Mouse (Mus musculus): ENCODE results near the gene Polr2a. TPM values are rescaled to one million over a fixed set of nuclear protein-coding genes. Genes with fewer than 3 reads are reported as not detected.

The Polr2a gene
- polyA plus RNA-seq, 1 experiment from 2014 or later: 32.2 TPM

DNA sequence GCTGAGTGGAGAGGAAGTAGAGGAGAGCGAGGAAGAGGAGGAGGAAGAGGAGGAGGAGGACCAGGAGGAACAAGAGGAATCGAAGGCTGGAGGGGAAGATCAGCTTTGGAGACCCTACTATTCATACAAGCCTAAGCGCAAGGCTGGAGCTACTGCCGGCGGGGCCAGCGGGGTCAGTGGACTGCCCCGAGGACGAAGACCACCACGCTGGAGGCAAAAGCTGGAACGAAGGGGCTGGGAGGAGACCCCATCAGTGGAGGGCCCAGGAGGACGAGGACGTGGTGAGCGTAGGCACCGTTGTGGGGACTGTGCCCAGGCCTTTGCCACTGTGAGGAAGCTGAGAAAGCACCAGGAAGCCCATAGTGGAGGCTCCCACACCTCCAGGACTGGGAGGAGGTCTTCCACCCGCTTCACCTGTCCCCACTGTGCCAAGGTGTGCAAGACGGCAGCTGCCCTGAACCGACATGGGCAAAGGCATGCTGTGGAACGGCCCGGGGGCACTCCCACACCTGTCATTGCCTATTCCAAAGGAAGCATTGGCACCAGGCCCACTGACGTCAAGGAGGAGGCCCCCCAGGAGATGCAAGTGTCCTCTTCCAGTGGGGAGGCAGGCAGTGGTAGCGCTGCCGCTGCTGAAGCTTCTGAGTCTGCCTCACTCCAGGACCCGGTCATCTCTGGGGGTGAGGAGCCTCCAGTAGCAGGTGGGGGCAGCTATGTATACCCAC lies 20.0 kb upstream of the Polr2a start:
- Histone ChIP-seq H3K9ac (no peak overlapping the region), H3K4me2 (replicated peaks) (no peak overlapping the region), H3K9me3 (replicated peaks) (no peaks in the 10 kb centered on the region), H3K27ac (no peak overlapping the region), H3K36me3 (peaks cover 11% of the 10 kb centered on the region; the same call in 1 of the 2 replicates), H3K4me3 (no peak overlapping the region), H3K27me3 (peaks cover 31% of the 10 kb centered on the region), H3K4me1 (peaks cover 10% of the 10 kb centered on the region; the same call in 1 of the 2 replicates)
- ATAC-seq (ENCODE audit: low FRiP score): no peak
- WGBS: 71% methylated on average over 23 of the region's 23 CpGs

DNA sequence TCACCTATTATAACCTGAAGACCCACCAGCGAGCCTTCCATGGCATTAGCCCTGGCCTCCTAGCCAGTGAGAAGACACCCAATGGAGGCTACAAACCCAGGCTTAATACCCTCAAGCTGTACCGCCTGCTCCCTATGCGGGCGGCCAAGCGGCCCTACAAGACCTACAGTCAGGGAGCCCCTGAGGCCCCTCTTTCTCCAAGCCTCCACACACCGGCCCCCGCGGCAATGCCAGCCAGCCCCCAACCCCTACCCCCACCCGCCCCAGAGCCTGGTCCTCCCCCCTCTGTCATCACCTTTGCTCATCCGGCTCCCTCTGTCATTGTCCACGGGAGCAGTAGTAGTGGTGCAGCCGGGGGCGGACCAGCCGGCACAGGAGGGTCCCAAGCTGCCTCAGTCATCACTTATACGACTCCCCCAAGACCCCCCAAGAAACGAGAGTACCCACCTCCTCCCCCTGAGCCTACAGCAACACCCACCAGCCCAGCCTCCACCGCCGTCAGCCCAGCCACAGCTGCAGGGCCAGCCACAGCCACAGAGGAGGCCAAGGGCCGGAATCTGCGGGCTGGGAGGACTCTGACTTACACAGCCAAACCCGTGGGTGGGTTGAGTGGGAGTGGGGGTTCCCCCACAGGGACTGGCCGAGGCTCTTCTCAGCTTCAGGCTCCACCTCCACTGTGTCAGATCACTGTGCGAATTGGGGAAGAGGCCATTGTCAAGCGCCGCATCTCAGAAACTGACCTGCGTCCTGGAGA lies 19.2 kb upstream of the Polr2a start:
- no peak overlapping the region for H3K4me3 ChIP-seq
- no peak for ATAC-seq (ENCODE audit: low FRiP score)
- peaks cover 31% of the 10 kb centered on the region for H3K27me3 ChIP-seq
- no peak overlapping the region for H3K27ac ChIP-seq
- WGBS: 63% methylated on average over 25 of the region's 26 CpGs
- H3K4me2 ChIP-seq (replicated peaks): no peak overlapping the region
- peaks cover 11% of the 10 kb centered on the region; the same call in 1 of the 2 replicates for H3K36me3 ChIP-seq
- peaks cover 10% of the 10 kb centered on the region; the same call in 1 of the 2 replicates for H3K4me1 ChIP-seq
- H3K9ac ChIP-seq: no peak overlapping the region
- no peaks in the 10 kb centered on the region for H3K9me3 ChIP-seq (replicated peaks)

DNA sequence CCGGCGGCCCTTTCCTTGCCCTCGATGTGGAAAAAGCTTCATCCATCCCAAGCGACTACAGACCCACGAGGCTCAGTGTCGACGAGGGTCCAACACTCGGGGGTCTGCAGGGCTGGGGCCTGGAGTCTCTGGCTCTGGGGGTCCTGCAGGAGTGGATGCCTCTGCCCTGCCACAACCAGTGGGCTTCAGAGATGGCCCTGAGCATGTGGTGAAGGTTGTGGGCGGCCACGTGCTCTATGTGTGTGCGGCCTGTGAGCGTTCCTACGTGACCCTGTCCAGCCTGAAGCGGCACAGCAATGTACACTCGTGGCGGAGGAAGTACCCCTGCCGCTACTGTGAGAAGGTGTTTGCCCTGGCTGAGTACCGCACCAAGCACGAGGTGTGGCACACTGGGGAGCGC lies 18.1 kb upstream of the Polr2a start:
- no peak overlapping the region for H3K4me2 ChIP-seq (replicated peaks)
- ATAC-seq (ENCODE audit: low FRiP score): no peak
- H3K9ac ChIP-seq: no peak overlapping the region
- no peaks in the 10 kb centered on the region for H3K9me3 ChIP-seq (replicated peaks)
- 82% methylated on average over 20 of the region's 20 CpGs for WGBS
- no peak overlapping the region for H3K4me3 ChIP-seq
- H3K4me1 ChIP-seq: peaks cover 7% of the 10 kb centered on the region; the same call in 1 of the 2 replicates
- peaks cover 31% of the 10 kb centered on the region for H3K27me3 ChIP-seq
- H3K27ac ChIP-seq: no peak overlapping the region
- H3K36me3 ChIP-seq: peaks cover 11% of the 10 kb centered on the region; the same call in 1 of the 2 replicates

DNA sequence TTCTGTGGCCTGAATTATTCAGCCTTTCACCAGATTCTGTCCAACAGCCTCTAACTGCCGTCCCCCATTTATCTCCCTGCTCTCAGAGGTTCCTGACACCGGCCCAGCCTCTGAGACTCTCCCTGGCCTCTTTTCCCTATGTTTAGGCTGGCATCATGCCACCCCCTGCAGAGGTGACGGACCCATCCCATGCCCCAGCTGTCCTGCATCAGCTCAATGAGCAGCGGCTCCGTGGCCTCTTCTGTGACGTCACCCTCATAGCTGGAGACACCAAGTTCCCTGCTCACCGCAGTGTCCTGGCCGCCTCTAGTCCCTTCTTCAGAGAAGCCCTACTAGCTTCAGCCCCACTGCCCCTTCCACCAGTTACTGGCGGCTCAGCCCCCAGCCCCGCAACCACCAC lies 17.3 kb upstream of the Polr2a start:
- H3K27me3 ChIP-seq: peaks cover 29% of the 10 kb centered on the region
- no peak overlapping the region for H3K4me3 ChIP-seq
- WGBS: 72% methylated on average over 10 of the region's 10 CpGs
- H3K36me3 ChIP-seq: peaks cover 11% of the 10 kb centered on the region; the same call in 1 of the 2 replicates
- ATAC-seq (ENCODE audit: low FRiP score): no peak
- H3K9ac ChIP-seq: no peak overlapping the region
- no peak overlapping the region for H3K27ac ChIP-seq
- H3K9me3 ChIP-seq (replicated peaks): no peaks in the 10 kb centered on the region
- peaks cover 7% of the 10 kb centered on the region; the same call in 1 of the 2 replicates for H3K4me1 ChIP-seq
- no peak overlapping the region for H3K4me2 ChIP-seq (replicated peaks)

DNA sequence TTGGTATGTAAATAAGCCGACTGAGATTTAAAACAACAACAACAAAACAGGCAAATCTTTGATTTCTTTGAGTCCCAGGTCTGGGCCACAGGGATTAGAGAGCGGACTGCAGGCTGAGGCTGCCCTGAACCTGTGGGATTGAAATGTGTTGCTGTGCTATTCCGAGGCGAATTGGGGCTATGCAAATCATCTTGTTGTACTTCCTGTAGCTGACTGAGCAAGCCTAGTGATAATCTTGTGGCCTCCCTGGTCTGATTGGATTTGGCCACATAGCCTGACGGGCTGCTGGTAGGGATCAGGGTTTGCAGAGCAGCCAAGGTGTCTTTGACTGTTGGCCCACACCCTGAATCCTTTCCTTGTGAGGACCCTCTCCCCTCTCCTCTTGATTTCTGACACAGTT lies 16.5 kb upstream of the Polr2a start:
- ATAC-seq (ENCODE audit: low FRiP score): no peak

DNA sequence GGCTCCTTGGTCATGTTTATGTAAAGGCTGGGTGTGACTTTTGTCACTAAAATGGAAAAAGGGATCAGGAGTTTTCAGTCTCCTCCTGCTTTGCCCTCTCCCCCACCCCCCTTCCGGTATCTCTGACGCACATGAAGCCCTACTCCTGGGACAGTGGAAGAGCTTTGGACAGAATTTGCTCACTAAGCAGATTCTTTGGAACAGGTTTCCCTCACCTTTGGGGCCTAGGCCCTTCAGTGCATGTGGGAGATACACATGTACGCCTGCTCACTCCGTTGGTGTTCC lies 9.1 kb upstream of the Polr2a start:
- no peak overlapping the region for H3K4me3 ChIP-seq
- no peak overlapping the region for H3K27ac ChIP-seq
- no peak overlapping the region for H3K9ac ChIP-seq
- no peaks in the 10 kb centered on the region for H3K36me3 ChIP-seq
- WGBS: 70% methylated on average over 4 of the region's 4 CpGs
- H3K4me2 ChIP-seq (replicated peaks): peak overlapping the region; percentile 81
- H3K27me3 ChIP-seq: no peaks in the 10 kb centered on the region
- peaks cover 23% of the 10 kb centered on the region for H3K4me1 ChIP-seq
- no peaks in the 10 kb centered on the region for H3K9me3 ChIP-seq (replicated peaks)
- ATAC-seq (ENCODE audit: low FRiP score): no peak

More for the DNA sequence above, 16.5 kb upstream of the Polr2a start:
- Histone ChIP-seq H3K36me3 (peaks cover 11% of the 10 kb centered on the region; the same call in 1 of the 2 replicates), H3K27me3 (peaks cover 25% of the 10 kb centered on the region), H3K9me3 (replicated peaks) (no peaks in the 10 kb centered on the region), H3K27ac (no peak overlapping the region), H3K4me2 (replicated peaks) (no peak overlapping the region), H3K4me3 (no peak overlapping the region), H3K9ac (no peak overlapping the region), H3K4me1 (peaks cover 7% of the 10 kb centered on the region; the same call in 1 of the 2 replicates)
- WGBS: 60% methylated on average over 5 of the region's 5 CpGs

DNA sequence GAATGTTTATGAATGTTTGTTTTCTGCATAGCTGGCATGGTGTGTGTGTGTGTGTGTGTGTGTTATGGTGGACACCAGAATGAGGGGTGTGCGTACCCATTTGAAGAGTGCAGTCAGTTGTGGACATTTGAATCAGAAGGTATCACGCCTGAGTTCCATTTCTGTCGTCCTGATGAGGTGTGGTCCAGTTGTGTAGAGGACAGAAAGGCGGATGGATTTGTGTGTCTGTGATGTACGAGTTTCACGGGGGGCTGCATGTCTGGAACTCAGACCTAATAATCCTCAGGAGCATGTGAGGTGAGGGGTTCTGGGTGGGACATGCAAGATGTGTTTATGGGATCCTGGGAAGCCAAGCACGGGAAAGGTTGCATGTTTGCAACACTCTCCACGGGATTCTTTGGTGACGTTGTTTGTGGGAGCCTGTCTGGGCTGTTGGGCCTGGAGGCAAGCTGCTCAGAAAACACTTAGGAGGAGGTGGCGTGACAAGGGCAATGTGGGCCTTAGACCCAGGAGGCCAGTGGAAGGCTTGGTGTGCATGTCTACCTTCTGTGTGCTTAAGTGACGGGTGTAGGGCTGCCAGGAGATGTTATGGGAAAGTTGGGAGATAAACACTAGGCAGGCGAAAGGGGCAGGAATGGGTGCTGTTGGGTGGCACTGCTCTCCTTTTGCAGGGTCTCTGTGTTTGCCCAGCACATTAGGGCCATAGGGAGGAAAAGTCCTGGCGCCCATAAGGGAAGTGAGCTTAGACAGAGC lies 8.6 kb upstream of the Polr2a start:
- Histone ChIP-seq H3K9me3 (replicated peaks) (no peaks in the 10 kb centered on the region), H3K9ac (peak overlapping the region; percentile 94), H3K36me3 (no peaks in the 10 kb centered on the region), H3K27ac (0 out of 2 replicates have a peak overlapping the region, but pooled peaks have one; percentile 0), H3K4me1 (peaks cover 23% of the 10 kb centered on the region), H3K4me2 (replicated peaks) (peak overlapping the region; percentile 81), H3K27me3 (no peaks in the 10 kb centered on the region), H3K4me3 (peak overlapping the region; percentile 82)
- WGBS: 66% methylated on average over 13 of the region's 13 CpGs
- no peak for ATAC-seq (ENCODE audit: low FRiP score)

DNA sequence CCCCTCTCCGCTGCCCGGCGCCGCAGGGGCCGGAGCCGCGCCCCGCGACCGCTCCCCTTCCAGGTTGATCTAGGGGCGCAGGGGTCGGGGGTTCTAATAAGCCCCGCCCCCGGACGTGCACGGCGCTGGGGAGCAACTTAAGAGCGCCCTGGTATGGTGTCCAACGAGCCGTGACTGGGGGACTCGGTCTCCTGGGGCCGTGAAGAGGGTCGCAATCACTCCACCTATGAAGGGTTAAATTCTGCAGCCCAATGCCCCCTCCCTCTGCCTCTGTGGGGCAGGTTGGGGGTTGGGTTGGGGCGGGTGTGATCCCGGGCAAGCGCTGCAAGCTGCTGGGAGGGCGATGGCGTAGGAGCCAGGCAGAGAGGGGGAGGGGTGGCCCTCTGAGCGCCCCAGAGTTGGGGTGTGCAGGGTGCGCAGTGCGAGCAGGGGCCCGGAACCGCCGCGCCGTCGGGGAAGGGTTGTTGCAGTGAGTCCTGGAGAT lies 7.7 kb upstream of the Polr2a start:
- H3K36me3 ChIP-seq: no peaks in the 10 kb centered on the region
- H3K4me3 ChIP-seq: peak overlapping the region; percentile 82
- ATAC-seq (ENCODE audit: low FRiP score): peak; percentile 87
- H3K9me3 ChIP-seq (replicated peaks): no peaks in the 10 kb centered on the region
- peak overlapping the region; percentile 94 for H3K9ac ChIP-seq
- WGBS: 0% methylated on average over 37 of the region's 37 CpGs
- H3K4me1 ChIP-seq: peaks cover 23% of the 10 kb centered on the region
- H3K27ac ChIP-seq: peak overlapping the region; percentile 85
- no peaks in the 10 kb centered on the region for H3K27me3 ChIP-seq
- H3K4me2 ChIP-seq (replicated peaks): peak overlapping the region; percentile 81

DNA sequence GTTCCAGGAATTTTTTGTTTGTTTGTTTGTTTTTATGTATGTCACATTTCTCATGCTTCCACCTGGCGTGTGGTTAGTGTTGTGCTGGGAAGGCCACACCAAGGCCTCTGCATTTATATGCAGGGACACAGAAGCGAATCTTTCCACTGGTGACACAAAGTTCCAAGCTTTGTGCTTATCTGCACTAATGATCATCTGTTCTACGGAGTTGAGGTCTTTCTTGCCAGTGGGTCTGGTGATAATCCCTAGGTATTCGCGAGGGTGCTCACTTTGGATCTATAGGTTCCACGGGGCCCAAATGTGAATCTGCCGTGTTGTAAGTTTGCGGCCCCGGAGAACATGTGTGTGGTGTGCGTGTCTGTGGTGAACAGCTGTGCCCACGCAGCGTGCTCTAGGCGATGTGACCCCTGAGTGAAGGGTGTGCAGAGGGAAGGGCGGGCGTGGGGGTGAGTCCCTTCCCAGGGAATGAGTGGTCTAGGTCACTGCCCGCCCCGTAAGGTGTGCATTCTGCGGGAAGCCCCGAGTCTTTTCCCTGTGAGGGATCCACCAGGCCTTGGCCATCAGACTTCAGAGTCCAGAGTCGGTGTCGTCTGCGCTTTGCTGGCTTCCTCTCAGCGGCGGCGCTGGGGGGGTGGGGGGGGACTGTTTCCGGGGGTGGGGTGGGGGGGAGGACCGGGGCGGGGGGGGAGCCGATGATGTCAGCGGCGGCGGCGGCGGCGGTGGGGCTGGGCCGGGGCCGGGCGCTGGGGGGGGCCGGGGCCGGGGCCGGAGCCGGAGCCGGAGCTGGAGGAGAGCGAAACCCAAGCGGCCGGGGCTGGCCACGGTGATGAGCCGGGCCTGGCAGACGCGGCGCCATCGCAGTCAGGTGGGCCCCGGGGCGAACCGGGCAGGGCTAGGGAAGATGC lies 7.0 kb upstream of the Polr2a start, which contains the start of gene Zbtb4:
Gene Zbtb4 (plus strand): TSS at position 692 of the 905 bp plus-strand sequence.
- WGBS: 25% methylated on average over 33 of the region's 55 CpGs
- Histone ChIP-seq H3K4me2 (replicated peaks) (peak within 1 kb of the TSS; percentile 81), H3K27ac (peak within 1 kb of the TSS; percentile 85), H3K9me3 (replicated peaks) (no peaks in the 10 kb centered on the region), H3K27me3 (no peaks in the 10 kb centered on the region), H3K36me3 (no peaks in the 10 kb centered on the region), H3K4me3 (peak within 1 kb of the TSS; percentile 82), H3K9ac (peak within 1 kb of the TSS; percentile 94), H3K4me1 (peaks cover 25% of the 10 kb centered on the region)
- peak; percentile 74 for ATAC-seq (ENCODE audit: low FRiP score)

DNA sequence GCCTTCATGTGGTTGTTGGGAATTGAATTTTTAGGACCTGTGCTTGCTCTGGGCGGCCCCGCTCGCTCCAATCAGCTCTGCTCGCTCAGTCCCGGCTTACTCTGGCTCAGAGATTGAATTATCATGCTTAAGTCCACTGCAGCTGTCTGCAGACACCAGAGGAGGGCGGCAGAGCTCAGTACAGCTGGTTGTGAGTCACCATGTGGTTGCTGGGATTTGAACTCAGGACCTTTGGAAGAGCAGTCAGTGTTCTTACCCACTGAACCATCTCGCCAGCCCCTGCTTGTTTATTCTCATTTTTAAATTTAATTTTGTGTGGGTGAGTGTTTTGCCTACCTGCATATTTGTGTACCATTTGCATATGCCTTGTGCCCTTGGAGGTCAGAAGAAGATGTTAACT lies 5.1 kb upstream of the Polr2a start:
- H3K9ac ChIP-seq: no peak overlapping the region
- 64% methylated on average over 7 of the region's 7 CpGs for WGBS
- H3K4me1 ChIP-seq: peaks cover 33% of the 10 kb centered on the region
- no peak overlapping the region for H3K4me2 ChIP-seq (replicated peaks)
- no peak overlapping the region for H3K27ac ChIP-seq
- H3K4me3 ChIP-seq: no peak overlapping the region
- H3K27me3 ChIP-seq: no peaks in the 10 kb centered on the region
- no peak for ATAC-seq (ENCODE audit: low FRiP score)
- no peaks in the 10 kb centered on the region for H3K36me3 ChIP-seq
- H3K9me3 ChIP-seq (replicated peaks): no peaks in the 10 kb centered on the region

DNA sequence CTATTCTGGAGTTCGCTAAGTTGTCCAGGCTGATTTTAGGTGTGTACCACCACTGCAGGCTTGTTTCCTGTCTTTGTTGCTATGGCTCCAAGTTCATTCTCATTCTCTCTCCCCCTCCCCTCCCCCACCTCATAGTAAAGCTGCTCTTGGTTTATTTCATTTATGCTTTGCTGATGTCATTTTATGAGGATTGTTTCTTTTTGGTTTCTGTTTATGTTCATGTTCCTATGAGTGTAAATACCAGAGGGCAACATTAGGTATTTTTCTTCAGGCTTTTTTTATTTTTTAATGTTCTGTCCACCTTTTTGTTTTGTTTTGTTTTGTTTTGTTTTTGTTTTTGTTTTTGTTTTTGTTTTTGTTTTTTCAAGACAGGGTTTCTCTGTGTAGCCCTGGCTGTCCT lies 3.4 kb upstream of the Polr2a start, which contains the start of gene Slc35g3:
Gene Slc35g3 (minus strand): TSS at position 101 of the 400 bp plus-strand sequence.
- Histone ChIP-seq H3K9ac (peak within 1 kb of the TSS; percentile 81; the same call in 1 of the 2 replicates), H3K4me2 (replicated peaks) (no peak within 1 kb of the TSS), H3K9me3 (replicated peaks) (no peaks in the 10 kb centered on the region), H3K27ac (peak within 1 kb of the TSS; percentile 98), H3K36me3 (no peaks in the 10 kb centered on the region), H3K4me3 (no peak within 1 kb of the TSS), H3K4me1 (peaks cover 31% of the 10 kb centered on the region), H3K27me3 (no peaks in the 10 kb centered on the region)
- WGBS: 86% methylated on average over 1 of the region's 1 CpGs
- no peak for ATAC-seq (ENCODE audit: low FRiP score)
